Mouse (Mus musculus): ENCODE data around the gene Ppp1r12c.

Ppp1r12c gene

GRCm38 (mm10) chr7:4516332-4517050 lies 15.0 kb upstream of the Ppp1r12c start, which contains the start of gene Tnnt1:
TSS of gene Tnnt1 (minus strand) at chr7:4516382.
- no peak for DNase-seq (ENCODE audit: low read depth, low spot score)

GRCm38 (mm10) chr7:4515853-4516252 lies 14.4 kb upstream of the Ppp1r12c start:
- no peak for DNase-seq (ENCODE audit: low read depth, low spot score)

DNA sequence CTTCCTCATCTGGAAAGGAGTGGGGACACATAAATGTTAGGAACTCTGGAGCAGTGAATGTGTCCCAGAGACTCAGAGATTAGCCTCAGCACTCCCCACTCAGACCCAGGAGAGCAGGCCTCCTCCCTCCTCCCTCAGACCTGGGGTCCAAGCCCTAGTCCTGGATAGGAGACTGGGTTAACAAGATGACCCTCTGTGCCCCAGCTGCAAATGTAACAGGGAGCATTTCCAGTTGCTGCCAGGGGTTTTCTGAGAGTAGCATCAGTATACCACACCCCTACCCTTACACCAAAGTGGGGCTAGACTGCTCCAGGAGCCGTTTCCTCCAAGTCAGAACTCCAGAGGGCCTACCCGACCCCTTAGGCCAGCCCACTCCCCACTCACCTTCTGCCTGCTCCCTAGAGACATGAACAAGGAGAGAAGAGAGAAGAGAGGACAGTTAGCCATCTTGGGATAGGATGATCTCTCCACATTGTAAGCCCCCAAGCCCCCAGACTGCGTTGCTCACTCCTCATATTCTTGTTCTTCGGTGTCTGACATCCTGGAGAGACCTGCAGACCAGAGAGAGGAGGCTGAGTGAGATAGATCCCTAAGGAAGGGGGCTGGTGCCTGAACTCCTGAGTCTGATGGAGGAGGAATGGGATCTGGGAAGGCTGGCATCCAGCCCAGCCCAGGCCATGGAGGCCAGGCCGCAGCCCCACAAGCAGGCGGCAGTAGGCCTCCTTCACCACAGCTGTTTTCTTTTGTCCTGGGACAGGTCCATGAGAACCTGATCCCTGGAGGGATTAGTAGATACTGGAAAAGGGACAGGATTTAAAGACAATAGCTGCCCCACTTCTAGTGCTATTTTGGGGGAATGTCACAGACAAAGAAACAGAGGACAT lies 12.6 kb upstream of the Ppp1r12c start:
- DNase-seq (ENCODE audit: low read depth, low spot score): no peak

- DNase-seq (ENCODE audit: low read depth, low spot score): peak; percentile 46
Observed at GRCm38 (mm10) chr7:4513236-4513635, 11.8 kb upstream of the Ppp1r12c start.

- no peak for DNase-seq (ENCODE audit: low read depth, low spot score)
Observed at GRCm38 (mm10) chr7:4511489-4512224, 10.2 kb upstream of the Ppp1r12c start.

GRCm38 (mm10) chr7:4509863-4510608 lies 8.6 kb upstream of the Ppp1r12c start:
- peak; percentile 59 for DNase-seq (ENCODE audit: low read depth, low spot score)

GRCm38 (mm10) chr7:4508739-4509116 lies 7.2 kb upstream of the Ppp1r12c start:
- no peak for DNase-seq (ENCODE audit: low read depth, low spot score)

DNA sequence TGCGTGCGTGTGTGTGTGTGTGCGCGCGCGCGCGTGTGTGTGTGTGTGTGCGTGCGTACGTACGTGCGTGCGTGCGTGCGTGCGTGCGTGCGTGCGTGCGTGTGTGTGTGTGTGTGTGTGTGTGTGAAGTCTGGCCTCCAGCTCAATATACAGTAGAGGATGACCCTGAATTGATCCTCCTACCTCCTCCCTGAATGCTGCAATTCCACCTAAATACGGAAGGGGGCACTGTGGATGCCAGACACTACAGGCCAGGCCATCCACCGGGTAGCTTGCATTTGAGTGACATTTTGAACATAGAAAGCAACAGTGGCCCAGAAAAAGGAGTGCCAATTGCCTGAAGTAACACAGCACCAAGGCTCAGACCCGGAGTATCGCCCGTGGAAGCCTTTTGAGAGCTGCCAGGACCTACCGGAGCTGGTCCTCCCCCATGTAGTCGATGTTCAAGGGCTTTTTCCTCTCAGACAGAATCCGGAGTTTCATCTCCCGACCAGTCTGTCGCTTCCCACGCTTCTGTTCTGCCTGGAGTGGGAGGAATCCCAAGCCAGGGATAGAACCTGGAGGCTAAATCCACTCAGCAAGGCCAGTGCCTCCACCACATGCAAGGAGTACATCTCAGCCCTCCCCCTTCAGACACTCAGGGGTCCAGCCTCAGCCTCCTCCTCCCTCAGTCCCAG lies 6.7 kb upstream of the Ppp1r12c start:
- no peak for DNase-seq (ENCODE audit: low read depth, low spot score)

- DNase-seq (ENCODE audit: low read depth, low spot score): no peak
Observed at GRCm38 (mm10) chr7:4507220-4507619, 5.7 kb upstream of the Ppp1r12c start.

DNA sequence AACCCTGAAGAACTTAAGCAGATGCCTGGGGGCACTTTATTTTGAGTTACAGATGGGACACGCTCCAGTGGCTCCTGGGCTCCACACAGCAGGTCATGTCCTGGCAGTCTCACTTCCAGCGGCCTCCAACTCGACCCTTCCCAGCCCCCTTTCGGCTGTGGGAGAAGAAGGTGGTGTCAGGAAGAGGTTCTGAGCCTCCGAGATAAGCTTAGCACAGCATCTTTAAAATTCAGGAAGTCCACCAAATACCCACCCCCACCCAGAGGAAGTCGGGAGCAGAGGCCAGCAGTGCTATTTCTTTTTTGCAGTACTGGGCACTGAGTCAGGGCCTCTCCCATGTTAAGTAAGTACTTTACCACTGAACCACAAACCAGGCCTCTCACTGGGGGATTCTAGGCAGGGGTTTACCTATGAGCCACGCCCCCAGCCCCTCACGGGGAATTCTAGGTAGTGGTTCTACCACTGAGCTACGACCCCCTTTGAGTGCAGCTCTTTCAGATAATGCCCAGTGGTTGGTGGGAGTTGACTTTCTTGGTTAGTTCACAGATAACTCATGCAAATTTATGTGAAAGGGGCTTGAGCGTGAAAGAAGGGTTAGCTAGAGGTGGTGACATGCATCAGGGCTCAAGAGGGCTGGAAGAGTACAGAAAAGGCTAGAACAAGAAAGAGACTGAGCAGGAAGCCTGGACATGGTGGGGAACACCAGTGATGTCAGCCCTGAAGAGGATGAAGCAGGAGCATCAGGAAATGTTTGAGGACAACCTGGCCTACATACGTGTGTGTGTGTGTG lies 3.4 kb upstream of the Ppp1r12c start:
- DNase-seq (ENCODE audit: low read depth, low spot score): no peak

DNA sequence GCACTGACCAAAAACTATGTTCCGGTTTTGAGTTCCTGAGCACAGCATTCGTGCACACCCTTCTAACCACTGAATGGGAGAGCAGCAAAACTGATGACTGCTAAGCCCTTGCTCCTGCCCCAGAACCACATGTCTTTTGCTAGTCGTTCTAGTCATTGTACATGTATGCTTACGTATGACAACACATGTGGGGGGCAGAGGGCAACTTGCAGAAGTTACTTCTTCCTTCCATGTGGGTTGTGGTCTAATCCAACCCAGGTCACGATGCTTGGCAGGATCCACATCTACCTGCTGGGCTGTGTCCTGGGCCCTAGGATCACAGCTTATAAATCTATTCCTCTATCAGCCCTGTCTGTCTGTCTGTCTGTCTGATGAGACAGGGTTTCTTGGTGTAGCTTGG lies 2.4 kb upstream of the Ppp1r12c start:
- no peak for DNase-seq (ENCODE audit: low read depth, low spot score)

DNA sequence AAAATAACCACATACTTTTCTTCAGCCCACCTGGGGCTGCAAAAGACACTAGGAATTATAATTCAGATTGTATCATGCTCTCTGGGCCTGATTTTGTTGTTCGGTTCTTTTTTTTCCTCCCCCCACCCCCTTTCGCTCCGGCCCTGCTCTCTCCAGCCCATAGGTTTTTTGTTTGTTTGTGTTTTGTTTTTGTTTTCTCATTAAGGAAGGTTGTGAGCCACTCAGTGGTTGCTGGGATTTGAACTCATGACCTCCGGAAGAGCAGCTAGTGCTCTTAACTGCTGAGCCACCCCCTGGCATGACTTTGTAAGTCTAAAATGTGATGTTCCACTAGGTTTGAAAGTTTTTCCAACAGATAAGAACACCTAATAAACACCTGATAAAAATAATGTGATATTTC lies 1.6 kb upstream of the Ppp1r12c start:
- no peak for DNase-seq (ENCODE audit: low read depth, low spot score)

DNA sequence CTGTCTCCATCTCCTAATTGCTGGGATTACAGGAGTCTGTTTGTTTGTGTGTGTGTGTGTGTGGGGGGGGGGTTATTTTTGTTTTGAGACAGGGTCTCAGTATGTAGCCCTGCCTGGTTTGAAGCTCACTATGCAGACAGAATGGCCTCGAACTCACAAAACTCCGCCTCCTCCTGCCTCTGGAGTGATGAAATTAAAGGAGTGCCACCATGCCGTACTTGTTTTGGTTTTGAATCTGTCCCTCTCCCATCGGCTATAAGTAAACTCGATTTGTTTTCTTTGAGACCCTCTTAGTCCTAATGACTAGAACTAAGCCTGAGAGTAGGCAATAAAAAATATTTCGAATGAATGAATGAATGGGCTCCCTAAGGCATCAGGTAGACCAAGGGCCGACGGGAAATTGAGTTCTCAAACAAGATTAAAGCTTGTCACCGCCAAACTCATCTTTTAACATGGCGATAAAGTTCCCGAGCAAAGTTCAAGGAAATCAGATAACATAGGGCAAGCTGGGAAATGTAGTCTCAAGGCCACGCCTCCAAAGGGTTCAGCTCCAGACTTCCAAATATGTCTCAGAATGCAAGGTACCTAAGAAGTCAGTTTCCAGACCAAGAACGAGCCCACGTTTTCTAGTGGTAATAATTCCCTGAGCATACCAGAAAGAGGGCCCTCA lies 1.1 kb upstream of the Ppp1r12c start:
- DNase-seq (ENCODE audit: low read depth, low spot score): no peak

DNA sequence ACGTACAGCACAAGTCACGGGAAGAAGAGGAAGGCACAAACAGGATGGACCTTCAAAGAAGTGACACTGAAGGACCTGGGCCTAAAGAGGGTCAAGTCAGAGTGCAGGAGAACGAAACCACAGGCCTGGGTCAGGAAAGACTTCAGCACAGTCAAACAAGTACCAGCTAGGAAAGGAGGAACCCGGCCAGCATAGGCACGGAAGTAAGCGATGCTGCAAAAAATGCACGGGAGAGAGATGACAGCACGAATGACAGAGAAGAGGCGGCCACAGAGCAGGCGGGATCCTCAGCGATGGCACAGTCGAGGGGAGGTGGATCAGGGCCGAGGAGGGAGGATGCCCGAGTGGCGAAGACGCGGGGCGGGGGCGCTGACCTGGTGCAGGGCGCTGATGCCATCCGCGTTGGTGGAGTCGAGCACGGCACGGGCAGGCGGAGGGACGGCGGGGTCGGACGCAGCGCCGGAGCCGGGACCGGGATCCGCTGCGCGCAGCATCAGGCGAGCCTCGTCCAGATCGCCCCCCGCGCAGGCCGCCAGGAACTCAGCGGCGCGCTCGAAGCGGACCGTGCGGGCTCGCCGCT lies 498 bp downstream of the Ppp1r12c start:
- DNase-seq (ENCODE audit: low read depth, low spot score): no peak

GRCm38 (mm10) chr7:4499034-4499433 lies 2.4 kb downstream of the Ppp1r12c start:
- DNase-seq (ENCODE audit: low read depth, low spot score): no peak

DNA sequence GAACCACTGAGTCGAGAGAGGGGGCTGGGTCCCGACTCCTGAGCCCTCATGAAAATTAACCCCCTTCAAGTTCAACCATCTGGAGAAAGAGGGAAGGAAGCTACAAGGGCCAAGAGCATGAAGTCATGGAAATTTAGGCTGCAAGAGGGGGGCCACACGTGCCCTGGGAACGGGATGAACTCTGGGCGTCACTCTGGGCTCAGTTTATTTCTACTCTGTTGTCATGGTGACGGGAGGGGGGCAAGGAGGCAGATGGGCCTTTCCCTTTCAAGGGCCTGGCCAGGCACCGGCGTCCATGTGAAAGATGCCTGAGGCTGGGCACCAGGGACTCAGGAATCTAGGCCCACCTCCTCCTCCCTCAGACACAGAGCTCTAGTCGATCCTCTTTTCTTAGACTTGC lies 3.2 kb downstream of the Ppp1r12c start:
- DNase-seq (ENCODE audit: low read depth, low spot score): no peak

GRCm38 (mm10) chr7:4497271-4497903 lies 4.1 kb downstream of the Ppp1r12c start:
- DNase-seq (ENCODE audit: low read depth, low spot score): no peak

GRCm38 (mm10) chr7:4496468-4496867 lies 5.0 kb downstream of the Ppp1r12c start:
- DNase-seq (ENCODE audit: low read depth, low spot score): no peak

DNA sequence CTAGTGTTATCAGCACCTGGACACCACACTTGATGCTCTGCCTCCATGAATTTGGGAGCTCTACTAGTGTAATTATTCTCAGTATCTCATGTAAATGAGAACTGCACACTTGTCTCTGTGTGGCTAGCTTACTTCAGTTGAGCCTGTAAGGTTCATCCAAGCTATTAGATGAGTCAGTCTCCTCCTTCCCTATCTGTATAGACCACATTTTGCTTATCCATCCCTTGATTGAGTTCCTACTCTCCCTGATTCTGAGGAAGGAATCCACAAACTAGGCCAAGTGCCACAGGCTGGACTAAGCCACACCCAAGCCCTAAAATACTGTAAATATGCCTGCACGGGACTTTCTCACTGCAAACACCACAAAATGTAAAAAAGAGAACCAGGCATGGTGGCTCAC lies 7.5 kb downstream of the Ppp1r12c start:
- no peak for DNase-seq (ENCODE audit: low read depth, low spot score)

All from retina, adult 2 months (tissue).